Mouse (Mus musculus): ENCODE results near the gene Lefty1. TPM values are rescaled to one million over a fixed set of nuclear protein-coding genes. Genes with fewer than 3 reads are reported as not detected.
A peak's percentile ranks its signal among the peaks of the same experiment; 100 is the strongest.

Gene Lefty1
- polyA plus RNA-seq, 1 experiment from 2014 or later: 0.51 TPM

- Histone ChIP-seq H3K27me3 (ENCODE audit: control insufficient read depth, insufficient read depth, low read length) (peaks cover 11% of the 10 kb centered on the region; the same call in 1 of the 2 replicates), H3K4me3 (ENCODE audit: low read length) (peak overlapping the region; percentile 84), H3K4me2 (replicated peaks; ENCODE audit: low read depth, low read length) (peak overlapping the region; percentile 93), H3K9ac (ENCODE audit: low read depth, low read length) (peak overlapping the region; percentile 75; the same call in 1 of the 2 replicates), H3K36me3 (ENCODE audit: control insufficient read depth, insufficient read depth, low read length) (no peaks in the 10 kb centered on the region), H3K9me3 (ENCODE audit: control insufficient read depth, low read length) (no peaks in the 10 kb centered on the region), H3K4me1 (ENCODE audit: control insufficient read depth, insufficient read depth, low read length) (peaks cover 18% of the 10 kb centered on the region; the same call in 1 of the 2 replicates), H3K27ac (ENCODE audit: low read depth, low read length) (no peak overlapping the region)
- 55% methylated on average over 11 of the region's 11 CpGs for WGBS
- ATAC-seq (ENCODE audit: low FRiP score, low TSS enrichment): no peak
Measured at GRCm38 (mm10) chr1:180943032-180943644, 8.3 kb downstream of the Lefty1 start.

GRCm38 (mm10) chr1:180943896-180944295 is 9.1 kb downstream of the Lefty1 start:
- peaks cover 18% of the 10 kb centered on the region; the same call in 1 of the 2 replicates for H3K4me1 ChIP-seq (ENCODE audit: control insufficient read depth, insufficient read depth, low read length)
- WGBS: 53% methylated on average over 1 of the region's 1 CpGs

GRCm38 (mm10) chr1:180944553-180944952 is 9.7 kb downstream of the Lefty1 start:
- H3K27me3 ChIP-seq (ENCODE audit: control insufficient read depth, insufficient read depth, low read length): peaks cover 11% of the 10 kb centered on the region; the same call in 1 of the 2 replicates
- peaks cover 18% of the 10 kb centered on the region; the same call in 1 of the 2 replicates for H3K4me1 ChIP-seq (ENCODE audit: control insufficient read depth, insufficient read depth, low read length)
- no peak overlapping the region for H3K27ac ChIP-seq (ENCODE audit: low read depth, low read length)
- H3K9ac ChIP-seq (ENCODE audit: low read depth, low read length): no peak overlapping the region
- no peaks in the 10 kb centered on the region for H3K9me3 ChIP-seq (ENCODE audit: control insufficient read depth, low read length)
- 87% methylated on average over 4 of the region's 4 CpGs for WGBS
- no peak for ATAC-seq (ENCODE audit: low FRiP score, low TSS enrichment)
- no peak overlapping the region for H3K4me2 ChIP-seq (replicated peaks; ENCODE audit: low read depth, low read length)
- H3K36me3 ChIP-seq (ENCODE audit: control insufficient read depth, insufficient read depth, low read length): no peaks in the 10 kb centered on the region
- H3K4me3 ChIP-seq (ENCODE audit: low read length): no peak overlapping the region

More at GRCm38 (mm10) chr1:180943896-180944295, 9.1 kb downstream of the Lefty1 start:
- H3K9me3 ChIP-seq (ENCODE audit: control insufficient read depth, low read length): no peaks in the 10 kb centered on the region
- no peaks in the 10 kb centered on the region for H3K36me3 ChIP-seq (ENCODE audit: control insufficient read depth, insufficient read depth, low read length)
- H3K27me3 ChIP-seq (ENCODE audit: control insufficient read depth, insufficient read depth, low read length): peaks cover 11% of the 10 kb centered on the region; the same call in 1 of the 2 replicates
- no peak overlapping the region for H3K4me2 ChIP-seq (replicated peaks; ENCODE audit: low read depth, low read length)
- no peak overlapping the region for H3K4me3 ChIP-seq (ENCODE audit: low read length)
- no peak overlapping the region for H3K9ac ChIP-seq (ENCODE audit: low read depth, low read length)
- no peak for ATAC-seq (ENCODE audit: low FRiP score, low TSS enrichment)
- H3K27ac ChIP-seq (ENCODE audit: low read depth, low read length): no peak overlapping the region

GRCm38 (mm10) chr1:180945001-180945980 is 10.5 kb downstream of the Lefty1 start:
- 33% methylated on average over 20 of the region's 20 CpGs for WGBS
- peaks cover 11% of the 10 kb centered on the region; the same call in 1 of the 2 replicates for H3K27me3 ChIP-seq (ENCODE audit: control insufficient read depth, insufficient read depth, low read length)
- no peak overlapping the region for H3K4me3 ChIP-seq (ENCODE audit: low read length)
- ATAC-seq (ENCODE audit: low FRiP score, low TSS enrichment): peak; percentile 66; the same call in 1 of the 2 replicates
- H3K9me3 ChIP-seq (ENCODE audit: control insufficient read depth, low read length): no peaks in the 10 kb centered on the region
- peak overlapping the region; percentile 35 for H3K4me2 ChIP-seq (replicated peaks; ENCODE audit: low read depth, low read length)
- H3K4me1 ChIP-seq (ENCODE audit: control insufficient read depth, insufficient read depth, low read length): peaks cover 18% of the 10 kb centered on the region; the same call in 1 of the 2 replicates
- peak overlapping the region; percentile 34; the same call in 1 of the 2 replicates for H3K27ac ChIP-seq (ENCODE audit: low read depth, low read length)
- H3K36me3 ChIP-seq (ENCODE audit: control insufficient read depth, insufficient read depth, low read length): no peaks in the 10 kb centered on the region
- H3K9ac ChIP-seq (ENCODE audit: low read depth, low read length): no peak overlapping the region

GRCm38 (mm10) chr1:180946448-180946847 is 11.6 kb downstream of the Lefty1 start:
- H3K4me2 ChIP-seq (replicated peaks; ENCODE audit: low read depth, low read length): no peak overlapping the region
- no peaks in the 10 kb centered on the region for H3K9me3 ChIP-seq (ENCODE audit: control insufficient read depth, low read length)
- H3K4me3 ChIP-seq (ENCODE audit: low read length): no peak overlapping the region
- no peak for ATAC-seq (ENCODE audit: low FRiP score, low TSS enrichment)
- no peaks in the 10 kb centered on the region for H3K36me3 ChIP-seq (ENCODE audit: control insufficient read depth, insufficient read depth, low read length)
- peaks cover 4% of the 10 kb centered on the region; the same call in 1 of the 2 replicates for H3K27me3 ChIP-seq (ENCODE audit: control insufficient read depth, insufficient read depth, low read length)
- 89% methylated on average over 6 of the region's 6 CpGs for WGBS
- H3K4me1 ChIP-seq (ENCODE audit: control insufficient read depth, insufficient read depth, low read length): peaks cover 17% of the 10 kb centered on the region; the same call in 1 of the 2 replicates
- H3K27ac ChIP-seq (ENCODE audit: low read depth, low read length): no peak overlapping the region
- H3K9ac ChIP-seq (ENCODE audit: low read depth, low read length): no peak overlapping the region

GRCm38 (mm10) chr1:180952085-180952746 is 17.4 kb downstream of the Lefty1 start:
- no peak for ATAC-seq (ENCODE audit: low FRiP score, low TSS enrichment)
- WGBS: 48% methylated on average over 6 of the region's 6 CpGs
- H3K9ac ChIP-seq (ENCODE audit: low read depth, low read length): no peak overlapping the region
- no peaks in the 10 kb centered on the region for H3K36me3 ChIP-seq (ENCODE audit: control insufficient read depth, insufficient read depth, low read length)
- no peaks in the 10 kb centered on the region for H3K9me3 ChIP-seq (ENCODE audit: control insufficient read depth, low read length)
- H3K27me3 ChIP-seq (ENCODE audit: control insufficient read depth, insufficient read depth, low read length): no peaks in the 10 kb centered on the region
- no peaks in the 10 kb centered on the region for H3K4me1 ChIP-seq (ENCODE audit: control insufficient read depth, insufficient read depth, low read length)
- H3K4me2 ChIP-seq (replicated peaks; ENCODE audit: low read depth, low read length): no peak overlapping the region
- H3K27ac ChIP-seq (ENCODE audit: low read depth, low read length): no peak overlapping the region
- no peak overlapping the region for H3K4me3 ChIP-seq (ENCODE audit: low read length)

- H3K27ac ChIP-seq (ENCODE audit: low read depth, low read length): no peak overlapping the region
- 91% methylated on average over 5 of the region's 5 CpGs for WGBS
Measured at GRCm38 (mm10) chr1:180952808-180953207, 18.0 kb downstream of the Lefty1 start.

GRCm38 (mm10) chr1:180956401-180956800 is 21.6 kb downstream of the Lefty1 start:
- Histone ChIP-seq H3K9ac (ENCODE audit: low read depth, low read length) (no peak overlapping the region), H3K4me3 (ENCODE audit: low read length) (no peak overlapping the region), H3K27ac (ENCODE audit: low read depth, low read length) (no peak overlapping the region), H3K4me2 (replicated peaks; ENCODE audit: low read depth, low read length) (no peak overlapping the region), H3K36me3 (ENCODE audit: control insufficient read depth, insufficient read depth, low read length) (no peaks in the 10 kb centered on the region; the same call in 1 of the 2 replicates), H3K27me3 (ENCODE audit: control insufficient read depth, insufficient read depth, low read length) (no peaks in the 10 kb centered on the region), H3K9me3 (ENCODE audit: control insufficient read depth, low read length) (no peaks in the 10 kb centered on the region), H3K4me1 (ENCODE audit: control insufficient read depth, insufficient read depth, low read length) (no peaks in the 10 kb centered on the region)
- no peak for ATAC-seq (ENCODE audit: low FRiP score, low TSS enrichment)
- 89% methylated on average over 8 of the region's 8 CpGs for WGBS

More at GRCm38 (mm10) chr1:180952808-180953207, 18.0 kb downstream of the Lefty1 start:
- H3K4me3 ChIP-seq (ENCODE audit: low read length): no peak overlapping the region
- H3K4me1 ChIP-seq (ENCODE audit: control insufficient read depth, insufficient read depth, low read length): no peaks in the 10 kb centered on the region
- ATAC-seq (ENCODE audit: low FRiP score, low TSS enrichment): no peak
- H3K9ac ChIP-seq (ENCODE audit: low read depth, low read length): no peak overlapping the region
- no peak overlapping the region for H3K4me2 ChIP-seq (replicated peaks; ENCODE audit: low read depth, low read length)
- H3K27me3 ChIP-seq (ENCODE audit: control insufficient read depth, insufficient read depth, low read length): no peaks in the 10 kb centered on the region
- H3K9me3 ChIP-seq (ENCODE audit: control insufficient read depth, low read length): no peaks in the 10 kb centered on the region
- no peaks in the 10 kb centered on the region for H3K36me3 ChIP-seq (ENCODE audit: control insufficient read depth, insufficient read depth, low read length)
